Mouse (Mus musculus): ENCODE measurements around the gene Cntnap1. TPM values are rescaled to one million over a fixed set of nuclear protein-coding genes. Genes with fewer than 3 reads are reported as not detected.

Gene Cntnap1
- polyA plus RNA-seq, 1 experiment from 2014 or later, result 2.2 TPM

DNA sequence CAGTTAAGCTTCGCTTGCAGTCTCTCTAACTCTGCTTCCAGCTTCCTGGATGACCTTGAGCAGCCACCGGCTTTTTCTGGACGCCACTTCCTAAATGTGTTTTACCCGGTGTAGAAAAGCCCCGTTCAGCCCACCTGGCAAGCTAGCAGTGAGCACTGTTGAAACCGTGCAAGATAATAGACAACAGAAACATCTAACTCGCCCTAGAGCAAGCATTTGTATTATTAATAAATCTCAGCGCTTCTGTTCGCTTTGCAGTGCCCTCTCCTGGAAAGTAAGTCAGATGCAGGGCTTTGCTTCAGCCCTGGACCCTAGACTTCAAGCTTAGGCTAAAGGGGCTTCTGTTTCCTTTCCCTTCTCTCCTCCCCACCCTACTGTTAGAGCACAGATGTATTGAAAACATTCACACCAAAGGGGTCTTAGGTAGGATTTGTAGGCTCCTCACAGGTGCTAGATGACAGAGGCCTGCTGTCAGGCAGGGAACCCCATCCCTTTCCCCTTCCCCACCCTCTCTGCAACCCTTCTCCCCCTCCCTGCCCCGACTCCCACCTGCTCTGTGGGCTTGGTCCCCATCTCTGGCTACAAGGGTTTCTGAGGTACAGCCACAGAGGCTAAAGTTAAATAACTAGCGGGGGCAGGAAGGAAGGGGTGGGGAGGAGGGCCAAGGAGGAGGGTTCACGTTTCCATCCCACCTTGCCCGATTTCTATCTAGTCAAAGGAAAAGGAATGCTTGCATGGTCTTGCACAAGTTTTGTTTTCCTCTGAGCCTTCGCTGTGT, 4.7 kb downstream of the Cntnap1 start, which contains the start of gene Ccr10:
Gene Ccr10, minus strand, starts transcription at position 593 of the 778 bp plus-strand sequence.
- WGBS, result 21% methylated on average over 14 of the region's 14 CpGs
- ATAC-seq (ENCODE audit: low FRiP score, low TSS enrichment), result no peak

DNA sequence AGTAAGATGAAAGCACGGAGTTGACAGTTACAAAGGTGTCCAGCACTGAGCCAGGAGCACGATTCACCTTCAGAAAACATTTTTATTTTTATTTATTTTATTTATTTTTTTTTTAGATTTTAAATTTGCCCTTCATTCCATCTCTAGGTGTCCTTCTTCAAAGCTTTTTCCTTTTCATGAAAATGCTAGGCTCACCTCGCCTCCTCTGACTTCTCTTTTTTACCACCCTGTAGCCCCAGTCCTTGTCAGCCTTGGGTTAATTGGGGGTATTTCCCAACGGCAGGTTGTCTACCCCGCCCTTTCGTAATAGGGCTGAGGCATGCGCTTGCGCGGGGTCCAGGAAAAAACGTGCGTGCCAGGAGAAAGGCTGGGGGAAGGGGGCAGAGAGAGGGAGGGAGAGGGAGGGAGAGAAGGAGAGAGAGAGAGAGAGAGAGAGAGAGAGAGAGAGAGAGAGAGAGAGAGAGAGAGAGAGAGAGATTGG, 5.4 kb downstream of the Cntnap1 start:
- H3K27me3 ChIP-seq (ENCODE audit: insufficient read depth, low read length), result peaks cover 20% of the 10 kb centered on the region
- no peak overlapping the region for H3K27ac ChIP-seq (ENCODE audit: low read length)
- H3K9me3 ChIP-seq (ENCODE audit: low read length), result no peaks in the 10 kb centered on the region
- H3K4me1 ChIP-seq (ENCODE audit: insufficient read depth, low read length), result peaks cover 59% of the 10 kb centered on the region
- no peak for ATAC-seq (ENCODE audit: low FRiP score, low TSS enrichment)
- H3K36me3 ChIP-seq (ENCODE audit: insufficient read depth, low read length), result no peaks in the 10 kb centered on the region
- peak overlapping the region; percentile 96 for H3K4me2 ChIP-seq (replicated peaks; ENCODE audit: low read depth, low read length)
- peak overlapping the region; percentile 42 for H3K4me3 ChIP-seq (ENCODE audit: low read length)
- H3K9ac ChIP-seq (replicated peaks; ENCODE audit: low read length), result peak overlapping the region; percentile 22; the same call in 1 of the 2 replicates
- WGBS, result 8% methylated on average over 11 of the region's 11 CpGs

More for the DNA sequence above, 4.7 kb downstream of the Cntnap1 start, which contains the start of gene Ccr10:
- Histone ChIP-seq H3K9ac (replicated peaks; ENCODE audit: low read length) (peak within 1 kb of the TSS; percentile 70), H3K36me3 (ENCODE audit: insufficient read depth, low read length) (no peaks in the 10 kb centered on the region), H3K27ac (ENCODE audit: low read length) (peak within 1 kb of the TSS; percentile 93), H3K9me3 (ENCODE audit: low read length) (no peaks in the 10 kb centered on the region), H3K27me3 (ENCODE audit: insufficient read depth, low read length) (peaks cover 20% of the 10 kb centered on the region), H3K4me2 (replicated peaks; ENCODE audit: low read depth, low read length) (peak within 1 kb of the TSS; percentile 96), H3K4me1 (ENCODE audit: insufficient read depth, low read length) (peaks cover 61% of the 10 kb centered on the region), H3K4me3 (ENCODE audit: low read length) (peak within 1 kb of the TSS; percentile 46)

GRCm38 (mm10) chr11:101176117-101176691, 5.9 kb downstream of the Cntnap1 start:
- Histone ChIP-seq H3K36me3 (ENCODE audit: insufficient read depth, low read length) (no peaks in the 10 kb centered on the region), H3K27me3 (ENCODE audit: insufficient read depth, low read length) (peaks cover 20% of the 10 kb centered on the region), H3K4me1 (ENCODE audit: insufficient read depth, low read length) (peaks cover 59% of the 10 kb centered on the region), H3K27ac (ENCODE audit: low read length) (no peak overlapping the region), H3K9ac (replicated peaks; ENCODE audit: low read length) (peak overlapping the region; percentile 22), H3K4me3 (ENCODE audit: low read length) (peak overlapping the region; percentile 42), H3K9me3 (ENCODE audit: low read length) (no peaks in the 10 kb centered on the region), H3K4me2 (replicated peaks; ENCODE audit: low read depth, low read length) (peak overlapping the region; percentile 96)
- 0% methylated on average over 25 of the region's 25 CpGs for WGBS
- no peak for ATAC-seq (ENCODE audit: low FRiP score, low TSS enrichment)

- Histone ChIP-seq H3K36me3 (ENCODE audit: insufficient read depth, low read length) (no peaks in the 10 kb centered on the region), H3K4me2 (replicated peaks; ENCODE audit: low read depth, low read length) (peak overlapping the region; percentile 96), H3K27ac (ENCODE audit: low read length) (no peak overlapping the region), H3K4me1 (ENCODE audit: insufficient read depth, low read length) (peaks cover 59% of the 10 kb centered on the region), H3K9me3 (ENCODE audit: low read length) (no peaks in the 10 kb centered on the region), H3K4me3 (ENCODE audit: low read length) (peak overlapping the region; percentile 11; the same call in 1 of the 2 replicates), H3K9ac (replicated peaks; ENCODE audit: low read length) (0 out of 2 replicates have a peak overlapping the region, but pooled peaks have one; percentile 18), H3K27me3 (ENCODE audit: insufficient read depth, low read length) (peaks cover 20% of the 10 kb centered on the region)
- ATAC-seq (ENCODE audit: low FRiP score, low TSS enrichment), result no peak
- WGBS, result 30% methylated on average over 22 of the region's 22 CpGs
Observed at GRCm38 (mm10) chr11:101176933-101177773, 6.8 kb downstream of the Cntnap1 start.

GRCm38 (mm10) chr11:101178061-101179058, 8.0 kb downstream of the Cntnap1 start:
- H3K27ac ChIP-seq (ENCODE audit: low read length), result no peak overlapping the region
- no peak for ATAC-seq (ENCODE audit: low FRiP score, low TSS enrichment)

DNA sequence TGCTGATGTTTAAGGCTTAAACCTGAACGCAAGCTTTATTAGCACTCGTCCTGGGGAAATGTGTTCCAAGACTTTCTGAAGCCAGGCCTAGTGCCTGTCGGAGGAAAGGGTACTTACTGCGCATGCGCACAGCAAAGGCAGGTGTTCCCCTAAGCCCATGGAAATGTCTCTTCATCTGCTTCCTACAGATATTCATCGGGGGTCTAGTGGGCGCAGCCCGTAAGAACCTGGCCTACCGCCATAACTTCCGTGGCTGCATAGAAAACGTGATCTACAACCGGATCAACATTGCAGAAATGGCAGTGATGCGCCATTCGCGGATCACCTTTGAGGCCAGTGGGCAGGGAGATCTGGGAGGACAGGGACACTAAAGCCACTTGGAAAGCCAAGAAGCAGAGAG, 9.0 kb downstream of the Cntnap1 start:
- 81% methylated on average over 15 of the region's 15 CpGs for WGBS

More at GRCm38 (mm10) chr11:101178061-101179058, 8.0 kb downstream of the Cntnap1 start:
- Histone ChIP-seq H3K4me1 (ENCODE audit: insufficient read depth, low read length) (peaks cover 47% of the 10 kb centered on the region), H3K27me3 (ENCODE audit: insufficient read depth, low read length) (peaks cover 20% of the 10 kb centered on the region), H3K9ac (replicated peaks; ENCODE audit: low read length) (no peak overlapping the region), H3K4me3 (ENCODE audit: low read length) (no peak overlapping the region; the same call in 1 of the 2 replicates), H3K9me3 (ENCODE audit: low read length) (no peaks in the 10 kb centered on the region), H3K36me3 (ENCODE audit: insufficient read depth, low read length) (no peaks in the 10 kb centered on the region), H3K4me2 (replicated peaks; ENCODE audit: low read depth, low read length) (peak overlapping the region; percentile 22; the same call in 1 of the 2 replicates)
- WGBS, result 59% methylated on average over 36 of the region's 36 CpGs

DNA sequence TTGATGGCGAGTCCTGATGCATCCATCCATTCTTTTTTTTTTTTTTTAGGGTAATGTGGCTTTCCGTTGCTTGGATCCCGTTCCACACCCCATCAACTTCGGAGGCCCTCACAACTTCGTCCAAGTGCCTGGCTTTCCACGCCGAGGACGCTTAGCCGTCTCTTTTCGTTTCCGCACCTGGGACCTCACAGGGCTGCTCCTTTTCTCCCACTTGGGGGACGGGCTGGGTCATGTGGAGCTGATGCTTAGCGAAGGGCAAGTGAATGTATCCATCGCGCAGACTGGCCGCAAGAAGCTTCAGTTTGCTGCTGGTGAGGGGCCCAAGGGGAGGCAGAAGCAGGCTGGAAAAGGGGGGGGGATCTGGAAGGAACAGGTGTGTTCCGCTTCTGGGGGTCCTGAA, 9.9 kb downstream of the Cntnap1 start:
- H3K4me3 ChIP-seq (ENCODE audit: low read length), result no peak overlapping the region
- H3K9ac ChIP-seq (replicated peaks; ENCODE audit: low read length), result no peak overlapping the region
- peaks cover 28% of the 10 kb centered on the region for H3K4me1 ChIP-seq (ENCODE audit: insufficient read depth, low read length)
- no peak overlapping the region for H3K4me2 ChIP-seq (replicated peaks; ENCODE audit: low read depth, low read length)
- H3K27me3 ChIP-seq (ENCODE audit: insufficient read depth, low read length), result peaks cover 12% of the 10 kb centered on the region
- H3K27ac ChIP-seq (ENCODE audit: low read length), result no peak overlapping the region
- WGBS, result 61% methylated on average over 17 of the region's 17 CpGs
- H3K9me3 ChIP-seq (ENCODE audit: low read length), result no peaks in the 10 kb centered on the region
- ATAC-seq (ENCODE audit: low FRiP score, low TSS enrichment), result no peak
- no peaks in the 10 kb centered on the region for H3K36me3 ChIP-seq (ENCODE audit: insufficient read depth, low read length)

More for the DNA sequence above, 9.0 kb downstream of the Cntnap1 start:
- no peak overlapping the region for H3K9ac ChIP-seq (replicated peaks; ENCODE audit: low read length)
- peaks cover 37% of the 10 kb centered on the region for H3K4me1 ChIP-seq (ENCODE audit: insufficient read depth, low read length)
- no peak overlapping the region for H3K4me3 ChIP-seq (ENCODE audit: low read length)
- H3K27ac ChIP-seq (ENCODE audit: low read length), result no peak overlapping the region
- no peaks in the 10 kb centered on the region for H3K36me3 ChIP-seq (ENCODE audit: insufficient read depth, low read length)
- peaks cover 19% of the 10 kb centered on the region for H3K27me3 ChIP-seq (ENCODE audit: insufficient read depth, low read length)
- no peaks in the 10 kb centered on the region for H3K9me3 ChIP-seq (ENCODE audit: low read length)
- no peak overlapping the region for H3K4me2 ChIP-seq (replicated peaks; ENCODE audit: low read depth, low read length)
- no peak for ATAC-seq (ENCODE audit: low FRiP score, low TSS enrichment)

DNA sequence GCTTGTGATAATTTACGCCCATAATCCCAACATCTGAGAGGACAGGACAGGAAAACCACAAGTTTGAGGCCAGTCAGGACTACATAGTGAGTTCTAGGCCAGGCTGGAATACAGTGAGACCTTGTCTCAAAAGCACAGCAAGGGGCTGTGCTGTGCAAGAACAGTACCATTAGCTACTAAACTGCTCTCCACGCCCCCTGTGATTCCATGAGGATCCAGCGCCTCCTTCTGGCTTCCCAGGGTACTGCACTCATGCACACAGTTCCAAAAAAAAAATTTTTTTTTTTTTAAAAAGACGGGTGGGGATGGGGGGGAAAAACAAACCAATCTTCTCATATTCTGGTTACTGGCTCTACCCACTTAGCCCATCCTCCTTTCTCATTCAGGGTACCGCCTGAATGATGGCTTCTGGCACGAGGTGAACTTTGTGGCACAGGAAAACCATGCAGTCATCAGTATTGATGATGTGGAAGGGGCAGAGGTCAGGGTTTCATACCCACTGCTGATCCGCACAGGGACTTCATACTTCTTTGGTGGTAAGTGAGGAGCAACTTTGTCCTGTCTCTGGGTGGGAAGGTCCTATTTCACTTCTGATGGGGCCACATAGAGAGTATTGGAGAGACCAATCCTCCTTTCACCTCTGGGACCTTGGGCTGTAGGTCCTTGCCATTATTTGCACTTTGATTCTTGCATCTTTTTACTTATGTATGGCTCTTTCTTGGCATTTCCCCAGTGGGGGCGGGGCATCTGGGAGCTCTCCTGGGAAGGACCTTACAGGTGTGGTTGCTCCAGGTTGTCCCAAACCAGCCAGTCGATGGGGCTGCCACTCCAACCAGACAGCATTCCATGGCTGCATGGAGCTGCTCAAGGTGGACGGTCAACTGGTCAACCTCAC, 10.8 kb downstream of the Cntnap1 start:
- Histone ChIP-seq H3K9ac (replicated peaks; ENCODE audit: low read length) (no peak overlapping the region), H3K4me1 (ENCODE audit: insufficient read depth, low read length) (peaks cover 21% of the 10 kb centered on the region), H3K4me2 (replicated peaks; ENCODE audit: low read depth, low read length) (no peak overlapping the region), H3K36me3 (ENCODE audit: insufficient read depth, low read length) (no peaks in the 10 kb centered on the region), H3K4me3 (ENCODE audit: low read length) (no peak overlapping the region), H3K27ac (ENCODE audit: low read length) (no peak overlapping the region), H3K9me3 (ENCODE audit: low read length) (no peaks in the 10 kb centered on the region), H3K27me3 (ENCODE audit: insufficient read depth, low read length) (peaks cover 11% of the 10 kb centered on the region)
- ATAC-seq (ENCODE audit: low FRiP score, low TSS enrichment), result no peak
- 43% methylated on average over 10 of the region's 10 CpGs for whole genome bisulfite sequencing

All from kidney, embryonic 16.5 days (tissue).